Mouse (Mus musculus) bone marrow macrophage, adult 2 months (primary cell): Measurements from ENCODE around the gene Ikzf2.

Experiments used
- CTCF ChIP-seq: IDR thresholded peaks from 2 replicates; pipeline ENCODE4 v1.5.1; 2012; ENCODE audit warnings: low read depth, mild to moderate bottlenecking, low read length, moderate library complexity
- POLR2A ChIP-seq: IDR thresholded peaks from 2 replicates; pipeline ENCODE4 v1.6.1; 2012; ENCODE audit warnings: mild to moderate bottlenecking, low read depth, low read length, borderline replicate concordance

GRCm38 (mm10) chr1:69657455-69657854, 29.6 kb downstream of the Ikzf2 start:
- TF ChIP-seq CTCF: no peak
- no peak for TF ChIP-seq POLR2A
